Mouse (Mus musculus): Measurements from ENCODE around the gene Brd4. TPM values are rescaled to one million over a fixed set of nuclear protein-coding genes. Genes with fewer than 3 reads are reported as not detected.

Brd4 gene
- polyA plus RNA-seq, 1 experiment from 2014 or later: 84.5 TPM

- ATAC-seq (ENCODE audit: low FRiP score, low TSS enrichment): peak; percentile 80; the same call in 1 of the 2 replicates
- no peak overlapping the region for H3K4me3 ChIP-seq (ENCODE audit: low read length)
- WGBS: 36% methylated on average over 3 of the region's 3 CpGs
- peak overlapping the region; percentile 69; the same call in 1 of the 2 replicates for H3K27ac ChIP-seq (ENCODE audit: low read length)
- no peak overlapping the region for H3K9ac ChIP-seq (replicated peaks; ENCODE audit: low read length)
- no peak overlapping the region for H3K4me2 ChIP-seq (replicated peaks; ENCODE audit: low read depth, low read length)
- peaks cover 15% of the 10 kb centered on the region for H3K4me1 ChIP-seq (ENCODE audit: insufficient read depth, low read length)
- no peaks in the 10 kb centered on the region for H3K27me3 ChIP-seq (ENCODE audit: insufficient read depth, low read length)
- peaks cover 75% of the 10 kb centered on the region for H3K36me3 ChIP-seq (ENCODE audit: insufficient read depth, low read length)
- H3K9me3 ChIP-seq (ENCODE audit: low read length): no peaks in the 10 kb centered on the region
These were observed 74.8 kb downstream of the Brd4 start for GRCm38 (mm10) chr17:32209752-32210151.

DNA sequence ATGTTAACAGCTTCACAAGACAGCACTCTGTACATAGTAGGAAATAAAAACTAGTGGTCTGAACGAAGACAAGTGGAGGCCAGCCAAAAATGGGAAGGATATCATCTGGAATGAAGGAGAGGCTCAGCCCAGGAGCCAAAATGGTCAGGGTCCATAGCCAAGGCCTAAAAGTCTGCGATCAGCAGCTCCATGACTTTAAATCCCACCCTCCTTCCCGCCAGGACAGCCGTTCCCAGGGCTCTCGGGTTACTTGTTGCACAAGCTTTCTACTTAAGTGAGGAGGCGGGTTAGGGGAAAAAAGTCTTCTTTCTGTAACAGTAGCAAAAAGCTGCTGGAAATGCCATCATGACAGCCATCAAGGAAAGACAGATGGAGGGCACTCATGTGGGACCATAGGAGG lies 75.4 kb downstream of the Brd4 start:
- H3K4me1 ChIP-seq (ENCODE audit: insufficient read depth, low read length): peaks cover 15% of the 10 kb centered on the region
- no peak for ATAC-seq (ENCODE audit: low FRiP score, low TSS enrichment)
- peak overlapping the region; percentile 69; the same call in 1 of the 2 replicates for H3K27ac ChIP-seq (ENCODE audit: low read length)
- H3K27me3 ChIP-seq (ENCODE audit: insufficient read depth, low read length): no peaks in the 10 kb centered on the region
- H3K9ac ChIP-seq (replicated peaks; ENCODE audit: low read length): no peak overlapping the region
- no peaks in the 10 kb centered on the region for H3K9me3 ChIP-seq (ENCODE audit: low read length)
- no peak overlapping the region for H3K4me3 ChIP-seq (ENCODE audit: low read length)
- peaks cover 75% of the 10 kb centered on the region for H3K36me3 ChIP-seq (ENCODE audit: insufficient read depth, low read length)
- no peak overlapping the region for H3K4me2 ChIP-seq (replicated peaks; ENCODE audit: low read depth, low read length)
- 34% methylated on average over 6 of the region's 6 CpGs for WGBS

DNA sequence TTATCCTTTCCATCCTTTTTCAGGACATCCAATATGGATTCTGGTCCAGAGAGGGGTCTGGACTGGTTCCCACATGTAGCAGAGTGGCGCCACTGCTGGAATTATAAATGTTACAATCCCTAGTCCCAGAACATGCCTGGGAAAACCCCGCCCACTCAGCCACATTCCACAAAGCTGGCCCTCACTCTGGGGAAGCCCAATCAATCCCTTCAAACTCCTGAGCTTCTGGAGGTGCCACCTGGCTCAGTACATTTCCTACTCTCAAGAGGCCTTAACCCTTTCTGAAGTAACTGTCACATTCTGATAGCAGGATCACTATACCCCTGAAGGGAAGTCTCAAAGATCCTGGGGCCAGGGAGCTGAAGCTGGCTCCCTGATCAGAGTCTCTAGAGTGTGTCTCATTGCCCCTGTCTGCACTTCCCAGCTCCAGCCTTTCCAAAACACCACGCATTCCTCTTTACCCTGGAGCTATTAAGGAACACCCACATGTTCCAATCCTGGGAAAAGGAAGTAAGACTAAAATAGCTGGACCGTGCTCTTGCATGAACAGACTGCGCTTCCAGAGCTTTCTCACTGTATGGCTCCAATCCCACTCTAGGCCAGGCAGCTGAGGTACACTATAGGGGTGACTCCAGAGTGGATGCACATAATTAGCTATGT lies 76.8 kb downstream of the Brd4 start:
- 70% methylated on average over 5 of the region's 5 CpGs for WGBS
- ATAC-seq (ENCODE audit: low FRiP score, low TSS enrichment): no peak

GRCm38 (mm10) chr17:32205345-32205744 lies 79.2 kb downstream of the Brd4 start:
- peaks cover 15% of the 10 kb centered on the region for H3K4me1 ChIP-seq (ENCODE audit: insufficient read depth, low read length)
- no peak overlapping the region for H3K4me3 ChIP-seq (ENCODE audit: low read length)
- H3K27ac ChIP-seq (ENCODE audit: low read length): no peak overlapping the region
- no peak for ATAC-seq (ENCODE audit: low FRiP score, low TSS enrichment)
- H3K9me3 ChIP-seq (ENCODE audit: low read length): no peaks in the 10 kb centered on the region
- WGBS: 89% methylated on average over 3 of the region's 3 CpGs
- no peak overlapping the region for H3K9ac ChIP-seq (replicated peaks; ENCODE audit: low read length)
- no peaks in the 10 kb centered on the region for H3K27me3 ChIP-seq (ENCODE audit: insufficient read depth, low read length)
- H3K36me3 ChIP-seq (ENCODE audit: insufficient read depth, low read length): peaks cover 76% of the 10 kb centered on the region
- H3K4me2 ChIP-seq (replicated peaks; ENCODE audit: low read depth, low read length): no peak overlapping the region

More for the DNA sequence above, 76.8 kb downstream of the Brd4 start:
- Histone ChIP-seq H3K4me3 (ENCODE audit: low read length) (no peak overlapping the region), H3K27me3 (ENCODE audit: insufficient read depth, low read length) (no peaks in the 10 kb centered on the region), H3K36me3 (ENCODE audit: insufficient read depth, low read length) (peaks cover 74% of the 10 kb centered on the region), H3K4me2 (replicated peaks; ENCODE audit: low read depth, low read length) (no peak overlapping the region), H3K27ac (ENCODE audit: low read length) (peak overlapping the region; percentile 71), H3K9ac (replicated peaks; ENCODE audit: low read length) (no peak overlapping the region), H3K4me1 (ENCODE audit: insufficient read depth, low read length) (peaks cover 15% of the 10 kb centered on the region), H3K9me3 (ENCODE audit: low read length) (no peaks in the 10 kb centered on the region)

DNA sequence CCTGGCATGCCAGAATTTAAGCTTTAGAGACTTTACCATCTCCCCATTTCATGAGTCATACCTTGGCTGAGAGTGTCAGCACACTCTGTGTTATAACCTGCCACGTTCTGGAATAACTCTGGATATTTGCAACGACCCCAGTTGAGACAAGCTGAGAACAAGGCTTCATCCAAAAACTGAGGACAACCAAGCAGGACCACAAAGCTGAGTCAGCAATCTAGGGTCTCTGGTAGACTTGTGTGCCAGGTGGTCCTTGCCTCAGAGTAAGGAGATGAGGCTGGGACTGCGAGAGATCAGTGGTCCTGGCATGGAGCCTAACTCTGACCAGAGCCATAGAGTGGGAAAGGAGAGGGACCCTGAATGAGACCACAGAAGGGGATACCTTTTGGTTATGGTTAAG lies 81.5 kb downstream of the Brd4 start:
- Histone ChIP-seq H3K4me1 (ENCODE audit: insufficient read depth, low read length) (no peaks in the 10 kb centered on the region), H3K27ac (ENCODE audit: low read length) (no peak overlapping the region), H3K36me3 (ENCODE audit: insufficient read depth, low read length) (peaks cover 82% of the 10 kb centered on the region), H3K4me2 (replicated peaks; ENCODE audit: low read depth, low read length) (no peak overlapping the region), H3K4me3 (ENCODE audit: low read length) (no peak overlapping the region), H3K9ac (replicated peaks; ENCODE audit: low read length) (no peak overlapping the region), H3K27me3 (ENCODE audit: insufficient read depth, low read length) (no peaks in the 10 kb centered on the region), H3K9me3 (ENCODE audit: low read length) (no peaks in the 10 kb centered on the region)
- no peak for ATAC-seq (ENCODE audit: low FRiP score, low TSS enrichment)
- 83% methylated on average over 3 of the region's 3 CpGs for WGBS

GRCm38 (mm10) chr17:32201086-32201485 lies 83.4 kb downstream of the Brd4 start:
- WGBS: 71% methylated on average over 5 of the region's 5 CpGs
- Histone ChIP-seq H3K27me3 (ENCODE audit: insufficient read depth, low read length) (no peaks in the 10 kb centered on the region), H3K9ac (replicated peaks; ENCODE audit: low read length) (no peak overlapping the region), H3K4me2 (replicated peaks; ENCODE audit: low read depth, low read length) (no peak overlapping the region), H3K4me1 (ENCODE audit: insufficient read depth, low read length) (no peaks in the 10 kb centered on the region), H3K36me3 (ENCODE audit: insufficient read depth, low read length) (peaks cover 86% of the 10 kb centered on the region), H3K27ac (ENCODE audit: low read length) (no peak overlapping the region), H3K4me3 (ENCODE audit: low read length) (no peak overlapping the region), H3K9me3 (ENCODE audit: low read length) (no peaks in the 10 kb centered on the region)
- ATAC-seq (ENCODE audit: low FRiP score, low TSS enrichment): no peak

GRCm38 (mm10) chr17:32199796-32200195 lies 84.7 kb downstream of the Brd4 start:
- ATAC-seq (ENCODE audit: low FRiP score, low TSS enrichment): no peak
- no peak overlapping the region for H3K4me3 ChIP-seq (ENCODE audit: low read length)
- WGBS: 94% methylated on average over 2 of the region's 2 CpGs

GRCm38 (mm10) chr17:32197156-32197555 lies 87.4 kb downstream of the Brd4 start:
- H3K4me2 ChIP-seq (replicated peaks; ENCODE audit: low read depth, low read length): no peak overlapping the region
- no peaks in the 10 kb centered on the region for H3K9me3 ChIP-seq (ENCODE audit: low read length)
- no peaks in the 10 kb centered on the region for H3K4me1 ChIP-seq (ENCODE audit: insufficient read depth, low read length)
- WGBS: 91% methylated on average over 14 of the region's 14 CpGs
- H3K27me3 ChIP-seq (ENCODE audit: insufficient read depth, low read length): no peaks in the 10 kb centered on the region
- H3K4me3 ChIP-seq (ENCODE audit: low read length): no peak overlapping the region
- no peak overlapping the region for H3K27ac ChIP-seq (ENCODE audit: low read length)
- no peak overlapping the region for H3K9ac ChIP-seq (replicated peaks; ENCODE audit: low read length)
- peaks cover 63% of the 10 kb centered on the region for H3K36me3 ChIP-seq (ENCODE audit: insufficient read depth, low read length)
- ATAC-seq (ENCODE audit: low FRiP score, low TSS enrichment): no peak

More at GRCm38 (mm10) chr17:32199796-32200195, 84.7 kb downstream of the Brd4 start:
- Histone ChIP-seq H3K4me2 (replicated peaks; ENCODE audit: low read depth, low read length) (no peak overlapping the region), H3K4me1 (ENCODE audit: insufficient read depth, low read length) (no peaks in the 10 kb centered on the region), H3K9ac (replicated peaks; ENCODE audit: low read length) (no peak overlapping the region), H3K27ac (ENCODE audit: low read length) (no peak overlapping the region), H3K9me3 (ENCODE audit: low read length) (no peaks in the 10 kb centered on the region), H3K27me3 (ENCODE audit: insufficient read depth, low read length) (no peaks in the 10 kb centered on the region), H3K36me3 (ENCODE audit: insufficient read depth, low read length) (peaks cover 88% of the 10 kb centered on the region)

- H3K9me3 ChIP-seq (ENCODE audit: low read length): no peaks in the 10 kb centered on the region
- no peak overlapping the region for H3K9ac ChIP-seq (replicated peaks; ENCODE audit: low read length)
- no peak overlapping the region for H3K27ac ChIP-seq (ENCODE audit: low read length)
- H3K4me1 ChIP-seq (ENCODE audit: insufficient read depth, low read length): no peaks in the 10 kb centered on the region
- H3K4me3 ChIP-seq (ENCODE audit: low read length): no peak overlapping the region
- no peaks in the 10 kb centered on the region for H3K27me3 ChIP-seq (ENCODE audit: insufficient read depth, low read length)
- ATAC-seq (ENCODE audit: low FRiP score, low TSS enrichment): no peak
- peaks cover 49% of the 10 kb centered on the region for H3K36me3 ChIP-seq (ENCODE audit: insufficient read depth, low read length)
- 86% methylated on average over 5 of the region's 5 CpGs for WGBS
- no peak overlapping the region for H3K4me2 ChIP-seq (replicated peaks; ENCODE audit: low read depth, low read length)
These were observed 88.8 kb downstream of the Brd4 start for GRCm38 (mm10) chr17:32195725-32196124.

- Histone ChIP-seq H3K4me3 (ENCODE audit: low read length) (no peak overlapping the region), H3K27me3 (ENCODE audit: insufficient read depth, low read length) (peaks cover 15% of the 10 kb centered on the region), H3K27ac (ENCODE audit: low read length) (no peak overlapping the region), H3K36me3 (ENCODE audit: insufficient read depth, low read length) (peaks cover 23% of the 10 kb centered on the region), H3K4me2 (replicated peaks; ENCODE audit: low read depth, low read length) (no peak overlapping the region), H3K4me1 (ENCODE audit: insufficient read depth, low read length) (peaks cover 12% of the 10 kb centered on the region), H3K9ac (replicated peaks; ENCODE audit: low read length) (no peak overlapping the region), H3K9me3 (ENCODE audit: low read length) (no peaks in the 10 kb centered on the region)
- ATAC-seq (ENCODE audit: low FRiP score, low TSS enrichment): no peak
- 88% methylated on average over 5 of the region's 5 CpGs for WGBS
These were observed 91.5 kb downstream of the Brd4 start for GRCm38 (mm10) chr17:32193010-32193409.

All from kidney, embryonic 16.5 days (tissue).